Mouse (Mus musculus) regulatory T cell (primary cell): Measurements from ENCODE around the gene Clic6.

ENCODE experiments used
- in situ Hi-C: fragments of 300-600 bp; cut with MboI, MseI; formaldehyde crosslinking; loops from one replicate; pipeline ENCODE4 v1.15.1; 2025; ENCODE audit warnings: high pct_unique_total_duplicates

The Clic6 gene

DNA sequence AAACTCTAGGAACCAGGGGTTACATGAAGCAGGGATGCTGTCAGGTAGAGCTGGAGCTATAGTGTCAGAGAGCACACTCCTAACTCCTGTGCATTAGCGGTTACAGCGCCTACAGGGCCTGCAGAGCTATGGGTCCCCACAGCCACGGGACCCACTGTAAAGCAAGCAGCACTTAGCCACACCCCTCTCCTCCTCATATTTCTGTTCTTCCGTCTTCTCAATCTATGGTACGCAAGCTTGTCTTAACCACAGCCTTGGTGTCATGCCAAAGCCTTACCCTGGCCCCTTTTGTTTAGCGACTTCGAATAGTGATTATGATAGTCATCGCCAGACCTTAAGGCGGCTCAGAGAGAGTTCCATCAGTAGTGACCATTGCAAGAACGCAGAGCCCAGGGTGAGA, 96.2 kb downstream of the Clic6 start:
- in situ Hi-C loops = no loop called here

DNA sequence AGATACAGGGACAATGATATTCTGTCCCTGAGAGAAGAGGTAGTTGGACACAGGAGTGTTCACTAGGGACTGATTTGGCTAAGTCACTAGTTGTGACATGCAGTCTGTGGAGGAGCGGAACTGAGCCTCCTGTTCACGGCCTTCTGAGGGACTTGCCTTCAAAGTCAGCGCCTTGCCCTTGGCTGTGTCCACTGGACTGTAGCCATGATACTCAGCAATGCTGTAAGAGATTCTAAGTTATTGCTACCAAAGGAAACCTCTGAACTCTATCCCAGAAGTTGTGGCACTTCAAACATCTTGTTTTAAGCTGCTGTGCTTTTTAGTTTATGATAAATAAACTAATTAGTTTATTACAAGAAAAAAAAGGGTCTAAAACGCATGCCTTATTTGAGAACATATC, 102.3 kb downstream of the Clic6 start:
- in situ Hi-C loops = no loop called here
